Mouse (Mus musculus) CD4-positive helper T cell, adult 2 months (primary cell): ENCODE measurements at regions not wholly inside any gene's neighbourhood (a gene's known extent, or its start where the extent isn't known, plus 50 kb on each side); places are given as distances from the start of the nearest gene placed in this dataset.
"Not testable (repeated sequence)": the region's sequence is repeated elsewhere in the genome, so short reads cannot be mapped to it uniquely, and the experiment has no call there.

Experiments
- DNase-seq: peaks from one replicate; pipeline ENCODE4 v3.0.0-alpha.2; 2012; ENCODE audit warnings: low read depth, missing footprints, low spot score

GRCm38 (mm10) chr5:91892338-91892737 is 70.5 kb downstream of the Rchy1 start:
- DNase-seq = no peak

GRCm38 (mm10) chr5:91881771-91882170 is 81.1 kb downstream of the Rchy1 start:
- no peak for DNase-seq

- no peak for DNase-seq
These were observed 82.6 kb downstream of the Rchy1 start for GRCm38 (mm10) chr5:91880231-91880630.

- DNase-seq = no peak
These were observed 84.2 kb downstream of the Rchy1 start for GRCm38 (mm10) chr5:91878627-91879026.

GRCm38 (mm10) chr5:91876682-91877031 is 86.2 kb downstream of the Rchy1 start:
- no peak for DNase-seq

- no peak for DNase-seq
These were observed 86.8 kb downstream of the Rchy1 start for GRCm38 (mm10) chr5:91875875-91876681.

GRCm38 (mm10) chr5:91872816-91873215 is 90.1 kb downstream of the Rchy1 start:
- no peak for DNase-seq

GRCm38 (mm10) chr5:91869791-91870190 is 93.1 kb downstream of the Rchy1 start:
- DNase-seq = no peak

GRCm38 (mm10) chr5:91866184-91866583 is 96.7 kb downstream of the Rchy1 start:
- DNase-seq = no peak

- no peak for DNase-seq
These were observed 97.5 kb downstream of the Rchy1 start for GRCm38 (mm10) chr5:91865365-91865764.

GRCm38 (mm10) chr5:91862843-91863242 is 100.0 kb downstream of the Rchy1 start:
- DNase-seq = no peak

GRCm38 (mm10) chr5:91862243-91862642 is 100.6 kb downstream of the Rchy1 start:
- no peak for DNase-seq

GRCm38 (mm10) chr5:91861440-91862187 is 101.3 kb downstream of the Rchy1 start:
- no peak for DNase-seq

- DNase-seq = no peak
These were observed 102.4 kb downstream of the Rchy1 start for GRCm38 (mm10) chr5:91860489-91860888.

- DNase-seq = no peak
These were observed 110.5 kb downstream of the Rchy1 start for GRCm38 (mm10) chr5:91852330-91852729.

GRCm38 (mm10) chr5:91850862-91851569 is 111.9 kb downstream of the Rchy1 start:
- DNase-seq = not testable (repeated sequence)

GRCm38 (mm10) chr5:91850440-91850839 is 112.4 kb downstream of the Rchy1 start:
- no peak for DNase-seq

- DNase-seq = no peak
These were observed 113.3 kb downstream of the Rchy1 start for GRCm38 (mm10) chr5:91849533-91849932.

GRCm38 (mm10) chr5:91849114-91849513 is 113.8 kb downstream of the Rchy1 start:
- no peak for DNase-seq

GRCm38 (mm10) chr5:91848528-91848927 is 114.3 kb downstream of the Rchy1 start:
- DNase-seq = no peak

- DNase-seq = no peak
These were observed 119.8 kb downstream of the Rchy1 start for GRCm38 (mm10) chr5:91843044-91843443.

GRCm38 (mm10) chr5:91841066-91841465 is 121.8 kb downstream of the Rchy1 start:
- DNase-seq = no peak
